Comparison of ENCODE assay signal across 23 mouse cellular contexts in the genomic region with DNA sequence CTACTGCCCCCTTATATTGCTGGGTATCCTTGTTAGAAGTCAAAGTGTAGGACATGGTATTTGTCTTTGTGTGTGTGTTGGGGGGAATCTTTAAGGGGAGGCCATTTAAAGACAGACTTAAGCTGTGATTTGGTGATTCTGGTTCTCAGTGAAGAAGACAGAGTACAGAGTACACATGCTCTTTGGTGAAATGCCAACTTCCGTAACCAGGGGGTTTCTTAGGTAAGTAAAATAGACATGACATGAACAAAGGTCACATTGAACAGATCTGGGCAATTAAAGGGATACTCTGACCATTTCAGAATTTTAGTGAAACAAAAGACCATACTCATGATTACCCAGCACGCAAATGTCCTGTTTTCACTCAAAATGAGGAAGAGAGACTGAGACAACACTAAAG.
A peak's percentile ranks its signal among the peaks of the same experiment; 100 is the strongest.
DNase-seq lines count a peak whose midpoint lies in the region; ATAC-seq and TF ChIP-seq lines count a peak whose summit lies in the region.
"Had no signal": no experiment of that assay in that cellular context is flagged by ENCODE, and none has a peak within 500 bp of the region (broad histone marks: within the 10 kb centered on the region; RNA-seq: fewer than 3 reads in every experiment).

No protein-coding gene starts in this region.

- ATAC-seq in kidney, embryonic 15.5 days (replicated peaks; ENCODE audit: low FRiP score): no peak
- ATAC-seq: CD4-positive, CD25-positive, alpha-beta regulatory T cell, adult 4 months; forebrain, embryonic 14.5 days; forebrain, postnatal 0 days had no signal

- H3K9me3 ChIP-seq in kidney, embryonic 15.5 days (replicated peaks): no peaks in the 10 kb centered on the region
- H3K9me3 ChIP-seq: embryonic facial prominence, embryonic 12.5 days; embryonic facial prominence, embryonic 15.5 days; hindbrain, embryonic 12.5 days; hindbrain, embryonic 15.5 days had no signal

- WGBS in kidney, embryonic 15.5 days: 81% methylated on average over 2 of the region's 2 CpGs
- 43% methylated on average over 2 of the region's 2 CpGs for WGBS in liver, adult 2 months
- 38% methylated on average over 2 of the region's 2 CpGs for WGBS in large intestine, adult 2 months

- H3K27ac ChIP-seq in kidney, embryonic 15.5 days: no peak overlapping the region
- no peak overlapping the region for H3K27ac ChIP-seq in liver, adult 2 months (replicated peaks; ENCODE audit: insufficient read depth, low read depth, low read length)
- H3K27ac ChIP-seq: embryonic facial prominence, embryonic 12.5 days; embryonic facial prominence, embryonic 15.5 days; gastrocnemius, adult 2 months; hindbrain, embryonic 12.5 days; hindbrain, embryonic 15.5 days had no signal

- no peak for TF ChIP-seq CTCF in liver, adult 2 months (IDR thresholded peaks at IDR 0.05; ENCODE audit: low read depth, low read length)

- H3K27me3 ChIP-seq in kidney, embryonic 15.5 days: no peaks in the 10 kb centered on the region
- no peaks in the 10 kb centered on the region for H3K27me3 ChIP-seq in liver, adult 2 months (ENCODE audit: control insufficient read depth, insufficient read depth, low read length)
- H3K27me3 ChIP-seq: embryonic facial prominence, embryonic 12.5 days; embryonic facial prominence, embryonic 15.5 days; hindbrain, embryonic 12.5 days; hindbrain, embryonic 15.5 days had no signal

- H3K4me3 ChIP-seq in kidney, embryonic 15.5 days (replicated peaks): no peak overlapping the region
- no peak overlapping the region for H3K4me3 ChIP-seq in liver, adult 2 months (ENCODE audit: insufficient read depth, low read depth, low read length)
- H3K4me3 ChIP-seq: embryonic facial prominence, embryonic 12.5 days; embryonic facial prominence, embryonic 15.5 days; gastrocnemius, adult 2 months; hindbrain, embryonic 12.5 days; hindbrain, embryonic 15.5 days had no signal

- H3K4me1 ChIP-seq in kidney, embryonic 15.5 days: no peaks in the 10 kb centered on the region
- H3K4me1 ChIP-seq in liver, adult 2 months (ENCODE audit: control insufficient read depth, insufficient read depth, low read length): peaks cover 2% of the 10 kb centered on the region
- H3K4me1 ChIP-seq: embryonic facial prominence, embryonic 12.5 days; embryonic facial prominence, embryonic 15.5 days; hindbrain, embryonic 12.5 days; hindbrain, embryonic 15.5 days had no signal

- H3K79me2 ChIP-seq in liver, adult 2 months (ENCODE audit: control insufficient read depth, insufficient read depth, low read length): no peaks in the 10 kb centered on the region

- H3K4me2 ChIP-seq in kidney, embryonic 15.5 days: no peak overlapping the region
- H3K4me2 ChIP-seq: embryonic facial prominence, embryonic 12.5 days; embryonic facial prominence, embryonic 15.5 days; heart, embryonic 11.5 days; hindbrain, embryonic 12.5 days; hindbrain, embryonic 15.5 days had no signal

- TF ChIP-seq POLR2A in liver, adult 2 months (IDR thresholded peaks at IDR 0.05; ENCODE audit: extremely low read depth, insufficient read depth, low read length): no peak

- no peak overlapping the region for H3K9ac ChIP-seq in kidney, embryonic 15.5 days
- H3K9ac ChIP-seq in liver, adult 2 months (ENCODE audit: low read depth, low read length): no peak overlapping the region
- H3K9ac ChIP-seq: embryonic facial prominence, embryonic 12.5 days; embryonic facial prominence, embryonic 15.5 days; forebrain, postnatal 0 days; hindbrain, embryonic 12.5 days; hindbrain, embryonic 15.5 days had no signal

- H3K36me3 ChIP-seq in kidney, embryonic 15.5 days: no peaks in the 10 kb centered on the region
- no peaks in the 10 kb centered on the region for H3K36me3 ChIP-seq in liver, adult 2 months (ENCODE audit: control insufficient read depth, insufficient read depth, low read length)
- H3K36me3 ChIP-seq: embryonic facial prominence, embryonic 12.5 days; embryonic facial prominence, embryonic 15.5 days; hindbrain, embryonic 12.5 days; hindbrain, embryonic 15.5 days had no signal

- peak; percentile 51 to 67 for DNase-seq in kidney, adult 8-10 months
- DNase-seq in liver, adult 2 months (ENCODE audit: extremely low read depth, low read depth, low spot score): peak; percentile 61
- DNase-seq in liver: no peak
- peak; percentile 53 to 55 for DNase-seq in kidney, postnatal 25 days
- DNase-seq in large intestine, adult 2 months (ENCODE audit: low read depth, low spot score): peak; percentile 25
- no peak for DNase-seq in adrenal gland, postnatal 4 days (ENCODE audit: low spot score in 2 of 2)
- DNase-seq: adrenal gland, adult 2 months; adrenal gland, postnatal 14 days; cerebellum, adult 18-20 months; cerebellum, adult 9-10 months; cerebellum, postnatal 14 days; forebrain, postnatal 0 days; gastrocnemius, adult 2 months; gastrocnemius, postnatal 14 days; heart, adult 11 months had no signal

Comparison
In these comparisons a context has a peak if more than half of its experiments do, and no peak if none do; other contexts are left out.
1. DNase-seq: peak in kidney, adult 8-10 months (2 of 2), liver, adult 2 months (single experiment), kidney, postnatal 25 days (2 of 2) and large intestine, adult 2 months (single experiment); none in liver (single experiment) and adrenal gland, postnatal 4 days (0 of 2).